Mouse (Mus musculus): ENCODE measurements at regions not wholly inside any gene's neighbourhood (a gene's known extent, or its start where the extent isn't known, plus 50 kb on each side); places are given as distances from the start of the nearest gene placed in this dataset.

GRCm38 (mm10) chr15:47289691-47290090 is 6595.0 kb upstream of the Gm7489 start:
- no peak for ATAC-seq (replicated peaks)
- no peaks in the 10 kb centered on the region for H3K9me3 ChIP-seq
- no peaks in the 10 kb centered on the region for H3K36me3 ChIP-seq
- WGBS, result 90% methylated on average over 2 of the region's 2 CpGs
- H3K4me2 ChIP-seq (replicated peaks), result no peak overlapping the region
- H3K27me3 ChIP-seq, result no peaks in the 10 kb centered on the region
- H3K4me1 ChIP-seq, result no peaks in the 10 kb centered on the region
- no peak overlapping the region for H3K9ac ChIP-seq (replicated peaks)
- no peak overlapping the region for H3K4me3 ChIP-seq
- no peak overlapping the region for H3K27ac ChIP-seq (replicated peaks)

GRCm38 (mm10) chr15:47299787-47300186 is 6584.9 kb upstream of the Gm7489 start:
- no peak overlapping the region for H3K4me2 ChIP-seq (replicated peaks)
- no peak for ATAC-seq (replicated peaks)
- no peaks in the 10 kb centered on the region for H3K27me3 ChIP-seq
- WGBS, result 85% methylated on average over 2 of the region's 2 CpGs
- no peaks in the 10 kb centered on the region for H3K4me1 ChIP-seq
- no peak overlapping the region for H3K9ac ChIP-seq (replicated peaks)
- no peaks in the 10 kb centered on the region for H3K9me3 ChIP-seq
- no peak overlapping the region for H3K27ac ChIP-seq (replicated peaks)
- no peaks in the 10 kb centered on the region for H3K36me3 ChIP-seq
- H3K4me3 ChIP-seq, result no peak overlapping the region

GRCm38 (mm10) chr15:47330505-47330904 is 6554.2 kb upstream of the Gm7489 start:
- Histone ChIP-seq H3K4me3 (no peak overlapping the region), H3K4me2 (replicated peaks) (no peak overlapping the region), H3K9ac (replicated peaks) (no peak overlapping the region), H3K27me3 (no peaks in the 10 kb centered on the region), H3K36me3 (no peaks in the 10 kb centered on the region), H3K4me1 (no peaks in the 10 kb centered on the region), H3K9me3 (no peaks in the 10 kb centered on the region), H3K27ac (replicated peaks) (no peak overlapping the region)
- peak; percentile 78 for ATAC-seq (replicated peaks)
- WGBS, result 36% methylated on average over 1 of the region's 1 CpGs

Measured in forebrain, embryonic 15.5 days (tissue).